Mouse (Mus musculus) stomach, postnatal 0 days (tissue): ENCODE data around the gene Prss53. TPM values are rescaled to one million over a fixed set of nuclear protein-coding genes. Genes with fewer than 3 reads are reported as not detected.

Experiments used
- ATAC-seq: fragments of 200-750 bp; cut with Nextera tagmentation; 2 replicates; pipeline ENCODE4 v1.8.0; 2017; ENCODE audit not compliant: low FRiP score, low TSS enrichment
- DNase-seq: peaks from one replicate; pipeline ENCODE4 v3.0.0-alpha.2; 2016; ENCODE audit warnings: low spot score
- H3K27ac ChIP-seq: fragments of 300-500 bp; sonication (generic); replicated peaks from 2 replicates; pipeline ENCODE4 v1.5.1; 2014; ENCODE audit warnings: mild to moderate bottlenecking, control low read depth
- H3K27me3 ChIP-seq: fragments of 300-500 bp; sonication (generic); 2 replicates; pipeline ENCODE4 v1.6.1; 2014; ENCODE audit warnings: low read length; ENCODE audit not compliant: control insufficient read depth, insufficient read depth
- H3K36me3 ChIP-seq: fragments of 300-500 bp; sonication (generic); 2 replicates; pipeline ENCODE4 v1.6.1; 2014; ENCODE audit warnings: low read length, mixed read lengths; ENCODE audit not compliant: control insufficient read depth, insufficient read depth
- H3K4me1 ChIP-seq: fragments of 300-500 bp; sonication (generic); replicated peaks from 2 replicates; pipeline ENCODE4 v1.6.1; 2014; ENCODE audit warnings: antibody characterized with exemption; ENCODE audit not compliant: control insufficient read depth, insufficient read depth
- H3K4me2 ChIP-seq: fragments of 300-500 bp; sonication (generic); replicated peaks from 2 replicates; pipeline ENCODE4 v1.6.1; 2014; ENCODE audit warnings: low read depth, mild to moderate bottlenecking, control low read depth, moderate library complexity
- H3K4me3 ChIP-seq: fragments of 300-500 bp; sonication (generic); 2 replicates; pipeline ENCODE4 v1.5.1; 2014; ENCODE audit warnings: low read depth, low read length, control low read depth
- H3K9ac ChIP-seq: fragments of 300-500 bp; sonication (generic); 2 replicates; pipeline ENCODE4 v1.6.1; 2014; ENCODE audit warnings: mild to moderate bottlenecking, low read length, control low read depth, mixed read lengths
- H3K9me3 ChIP-seq: fragments of 300-500 bp; sonication (generic); 2 replicates; pipeline ENCODE4 v1.6.1; 2016; ENCODE audit warnings: low read length; ENCODE audit not compliant: control insufficient read depth
- CTCF ChIP-seq: IDR thresholded peaks from 2 replicates; pipeline ENCODE4 v1.5.1; 2016; ENCODE audit warnings: antibody characterized with exemption, low read depth, mild to moderate bottlenecking, moderate library complexity
- EP300 ChIP-seq: optimal IDR thresholded peaks from 2 replicates; pipeline ENCODE3; 2016; ENCODE audit warnings: antibody characterized with exemption
- WGBS: fragments of 180-500 bp; shearing (Covaris S2); extraction: QIAGEN DNeasy Blood & Tissue Kit; methylation state at CpG from one replicate; pipeline ENCODE4 v1.1.7; 2014; 5-methylcytosine and 5-hydroxymethylcytosine counted together
- polyA plus RNA-seq: library from polyadenylated mRNA; unstranded; fragments of >200 nt; fragmentation: Nextera tagmentation; extraction: Ambion mirVana; gene quantifications from 2 replicates; pipeline ENCODE4 v1.2.1, GENCODE M21; 2015

Gene Prss53
- polyA plus RNA-seq, 1 experiment from 2014 or later: 0.23 TPM

GRCm38 (mm10) chr7:127927726-127928125 lies 37.0 kb upstream of the Prss53 start:
- Histone ChIP-seq H3K9ac (peak overlapping the region; percentile 81), H3K36me3 (peaks cover 3% of the 10 kb centered on the region; the same call in 1 of the 2 replicates), H3K4me2 (peak overlapping the region; percentile 49), H3K4me3 (peak overlapping the region; percentile 49), H3K27ac (peak overlapping the region; percentile 95), H3K9me3 (no peaks in the 10 kb centered on the region), H3K27me3 (no peaks in the 10 kb centered on the region), H3K4me1 (peaks cover 2% of the 10 kb centered on the region; the same call in 1 of the 2 replicates)
- TF ChIP-seq EP300 (no peak), CTCF (no peak)
- WGBS: 65% methylated on average over 11 of the region's 11 CpGs
- DNase-seq: no peak
- no peak for ATAC-seq

- no peak overlapping the region for H3K4me3 ChIP-seq
- no peak overlapping the region; the same call in 1 of the 2 replicates for H3K4me2 ChIP-seq
- 69% methylated on average over 9 of the region's 11 CpGs for WGBS
- peaks cover 3% of the 10 kb centered on the region; the same call in 1 of the 2 replicates for H3K36me3 ChIP-seq
- ATAC-seq: no peak
- H3K9me3 ChIP-seq: no peaks in the 10 kb centered on the region
- no peak for DNase-seq
- 0 out of 2 replicates have a peak overlapping the region, but pooled peaks have one; percentile 1 for H3K9ac ChIP-seq
- H3K27ac ChIP-seq: peak overlapping the region; percentile 95
- H3K4me1 ChIP-seq: peaks cover 2% of the 10 kb centered on the region; the same call in 1 of the 2 replicates
- H3K27me3 ChIP-seq: no peaks in the 10 kb centered on the region
- TF ChIP-seq CTCF: no peak
- no peak for TF ChIP-seq EP300
Measured at GRCm38 (mm10) chr7:127926846-127927245, 36.1 kb upstream of the Prss53 start.

GRCm38 (mm10) chr7:127926066-127926465 lies 35.3 kb upstream of the Prss53 start:
- ATAC-seq (no peak), DNase-seq (no peak)
- Histone ChIP-seq H3K36me3 (peaks cover 3% of the 10 kb centered on the region; the same call in 1 of the 2 replicates), H3K27me3 (no peaks in the 10 kb centered on the region), H3K4me2 (no peak overlapping the region), H3K4me1 (no peaks in the 10 kb centered on the region; the same call in 1 of the 2 replicates), H3K9ac (0 out of 2 replicates have a peak overlapping the region, but pooled peaks have one; percentile 38), H3K27ac (peak overlapping the region; percentile 95), H3K4me3 (no peak overlapping the region), H3K9me3 (no peaks in the 10 kb centered on the region)
- no peak for TF ChIP-seq CTCF
- WGBS: 70% methylated on average over 8 of the region's 8 CpGs

- TF ChIP-seq CTCF (peak; percentile 9; the same call in 1 of the 2 replicates), EP300 (no peak)
- H3K4me3 ChIP-seq: no peak overlapping the region
- WGBS: 54% methylated on average over 5 of the region's 5 CpGs
- peak; percentile 75 for ATAC-seq
- peak overlapping the region; percentile 95 for H3K27ac ChIP-seq
- H3K27me3 ChIP-seq: no peaks in the 10 kb centered on the region
- no peaks in the 10 kb centered on the region for H3K9me3 ChIP-seq
- H3K4me2 ChIP-seq: 0 out of 2 replicates have a peak overlapping the region, but pooled peaks have one; percentile 8
- no peaks in the 10 kb centered on the region for H3K4me1 ChIP-seq
- no peak overlapping the region for H3K9ac ChIP-seq
- DNase-seq: peak; percentile 94
- H3K36me3 ChIP-seq: peaks cover 3% of the 10 kb centered on the region; the same call in 1 of the 2 replicates
Measured at GRCm38 (mm10) chr7:127925252-127925651, 34.5 kb upstream of the Prss53 start.

- Histone ChIP-seq H3K36me3 (peaks cover 3% of the 10 kb centered on the region; the same call in 1 of the 2 replicates), H3K9ac (no peak overlapping the region), H3K4me3 (no peak overlapping the region), H3K27ac (peak overlapping the region; percentile 66), H3K4me2 (no peak overlapping the region), H3K9me3 (no peaks in the 10 kb centered on the region), H3K4me1 (no peaks in the 10 kb centered on the region), H3K27me3 (no peaks in the 10 kb centered on the region)
- TF ChIP-seq EP300 (no peak), CTCF (no peak)
- no peak for ATAC-seq
- no peak for DNase-seq
- 66% methylated on average over 5 of the region's 5 CpGs for WGBS
Measured at GRCm38 (mm10) chr7:127923714-127924113, 32.9 kb upstream of the Prss53 start.

- H3K36me3 ChIP-seq: peaks cover 3% of the 10 kb centered on the region; the same call in 1 of the 2 replicates
- no peaks in the 10 kb centered on the region for H3K9me3 ChIP-seq
- H3K27me3 ChIP-seq: no peaks in the 10 kb centered on the region
- H3K4me1 ChIP-seq: no peaks in the 10 kb centered on the region
- ATAC-seq (peak; percentile 35), DNase-seq (no peak)
- H3K9ac ChIP-seq: no peak overlapping the region
- H3K4me3 ChIP-seq: no peak overlapping the region
- TF ChIP-seq EP300: no peak
- no peak for TF ChIP-seq CTCF
- no peak overlapping the region for H3K4me2 ChIP-seq
- WGBS: 53% methylated on average over 6 of the region's 6 CpGs
- peak overlapping the region; percentile 66 for H3K27ac ChIP-seq
Measured at GRCm38 (mm10) chr7:127922451-127923275, 31.9 kb upstream of the Prss53 start.
